Mouse (Mus musculus): ENCODE data around the gene Hoxb13. TPM values are rescaled to one million over a fixed set of nuclear protein-coding genes. Genes with fewer than 3 reads are reported as not detected.

The Hoxb13 gene
- total RNA-seq (2021) = not detected
- long read RNA-seq, experiment 1 = 0 reads
- long read RNA-seq, experiment 2 = 0 reads

- peak in 1 of 2 experiments; percentile 6 for DNase-seq (ENCODE audit: low spot score in 2 of 2)
- intact Hi-C loops (cut with DNase I) = loop anchor here (10.0 kb wide), 1 partner anchor 141 kb away; no protein-coding TSS in a partner anchor
These were observed at the start of gene Hoxb13 for GRCm38 (mm10) chr11:96193521-96194400. Gene Hoxb13, plus strand, starts transcription at chr11:96194316.

DNA sequence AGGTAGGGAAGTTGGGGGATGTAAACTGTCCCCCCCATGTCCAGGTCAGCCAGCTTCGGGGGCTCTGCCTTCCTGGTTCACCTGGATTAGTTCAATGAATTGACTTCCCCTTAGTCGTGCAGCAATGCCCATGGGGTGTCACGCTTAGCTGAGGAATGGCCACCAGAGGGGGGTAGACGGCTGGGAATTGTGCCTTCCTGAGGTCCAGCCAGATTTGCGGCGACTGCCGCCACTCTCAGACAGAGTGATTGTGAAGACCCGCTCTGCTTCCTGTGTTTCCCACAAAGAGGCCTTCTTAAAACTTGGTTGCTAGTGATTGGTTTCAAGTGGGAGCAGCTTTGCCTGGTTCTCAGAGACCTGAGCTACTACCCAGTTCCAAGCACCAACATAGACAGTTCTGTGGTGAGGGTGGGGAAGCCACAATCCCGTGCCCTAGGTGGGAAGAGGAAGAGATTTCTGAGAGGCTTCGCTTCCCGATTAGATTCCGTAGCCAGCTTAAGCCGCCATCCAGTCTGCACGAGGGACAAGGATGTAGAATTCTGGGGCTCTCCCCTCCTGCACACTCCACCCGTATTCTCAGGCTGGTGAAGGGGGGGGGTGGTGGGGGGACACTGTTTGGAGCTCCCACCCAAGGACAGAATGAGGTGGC is 48.4 kb upstream of the Hoxb13 start:
- intact Hi-C loops (cut with DNase I) = loop anchor here (2.0 kb wide), 1 partner anchor 89 kb away; no protein-coding TSS in a partner anchor
- DNase-seq (ENCODE audit: low spot score in 2 of 2) = peak; percentile 54 to 77

GRCm38 (mm10) chr11:96147471-96147870 is 46.6 kb upstream of the Hoxb13 start:
- no peak for DNase-seq (ENCODE audit: low spot score in 2 of 2)
- intact Hi-C loops (cut with DNase I) = no loop called here

- intact Hi-C loops (cut with DNase I) = no loop called here
- DNase-seq (ENCODE audit: low spot score in 2 of 2) = no peak
These were observed 29.3 kb upstream of the Hoxb13 start for GRCm38 (mm10) chr11:96164769-96165168.

DNA sequence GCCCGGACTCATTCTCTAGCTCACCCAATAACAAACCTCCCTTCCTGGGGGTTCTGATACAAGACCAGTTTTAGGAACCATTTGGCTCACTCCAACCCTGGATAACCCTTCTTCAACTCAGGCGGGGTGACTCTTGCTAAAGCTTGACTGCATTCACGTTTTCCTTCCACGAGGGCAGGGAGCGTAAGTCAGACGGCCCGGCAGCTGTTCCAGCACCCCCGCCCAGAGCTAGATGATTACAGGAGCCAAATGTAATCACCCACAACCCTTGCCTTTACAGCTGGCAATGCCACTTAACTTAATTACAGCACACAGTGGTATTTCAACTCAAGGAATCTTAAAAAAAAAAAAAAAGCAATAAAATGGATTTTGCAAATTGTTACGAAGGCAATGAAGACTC is 26.0 kb upstream of the Hoxb13 start:
- DNase-seq (ENCODE audit: low spot score in 2 of 2) = no peak
- intact Hi-C loops (cut with DNase I) = no loop called here

DNA sequence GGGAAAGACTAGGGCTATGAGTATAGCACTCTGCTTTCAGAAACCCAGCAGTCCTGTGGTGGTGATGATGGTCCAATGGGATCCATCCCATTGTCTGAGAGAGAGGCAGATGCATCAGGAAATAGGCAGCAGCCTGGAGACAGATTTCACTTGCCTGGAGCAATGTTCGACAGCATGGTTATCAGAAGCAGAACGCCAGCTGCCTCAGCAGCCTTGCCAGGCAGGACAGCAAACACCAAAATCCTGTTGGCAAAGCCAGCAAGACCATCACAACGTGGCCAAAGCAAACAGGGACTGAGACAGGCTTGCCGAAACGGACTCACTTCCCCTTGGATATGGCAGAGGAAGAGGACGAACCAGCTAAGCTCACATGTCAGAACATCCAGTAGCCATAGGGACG is 25.1 kb upstream of the Hoxb13 start:
- DNase-seq (ENCODE audit: low spot score in 2 of 2) = no peak
- intact Hi-C loops (cut with DNase I) = no loop called here

GRCm38 (mm10) chr11:96170711-96171379 is 23.3 kb upstream of the Hoxb13 start:
- DNase-seq (ENCODE audit: low spot score in 2 of 2) = no peak
- intact Hi-C loops (cut with DNase I) = no loop called here

DNA sequence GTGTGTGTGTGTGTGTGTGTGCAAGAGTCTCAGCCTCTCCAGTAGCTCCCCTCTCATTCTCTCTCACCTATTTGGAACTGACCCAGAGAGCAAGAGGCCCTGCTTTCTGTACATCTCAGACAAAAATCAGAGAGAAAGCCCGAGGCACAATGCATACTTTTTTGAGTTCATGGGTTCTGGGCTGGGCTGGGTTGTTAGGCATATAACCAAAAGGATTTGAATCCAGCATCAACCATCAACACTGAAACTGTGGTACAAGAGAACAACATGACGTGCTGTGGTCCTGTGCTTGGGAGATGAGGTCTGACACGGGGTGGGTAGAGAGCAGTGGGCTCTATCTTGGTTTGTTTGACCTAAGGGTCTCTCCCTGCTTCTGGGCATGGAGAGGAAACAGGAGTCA is 22.5 kb upstream of the Hoxb13 start:
- intact Hi-C loops (cut with DNase I) = no loop called here
- no peak for DNase-seq (ENCODE audit: low spot score in 2 of 2)

DNA sequence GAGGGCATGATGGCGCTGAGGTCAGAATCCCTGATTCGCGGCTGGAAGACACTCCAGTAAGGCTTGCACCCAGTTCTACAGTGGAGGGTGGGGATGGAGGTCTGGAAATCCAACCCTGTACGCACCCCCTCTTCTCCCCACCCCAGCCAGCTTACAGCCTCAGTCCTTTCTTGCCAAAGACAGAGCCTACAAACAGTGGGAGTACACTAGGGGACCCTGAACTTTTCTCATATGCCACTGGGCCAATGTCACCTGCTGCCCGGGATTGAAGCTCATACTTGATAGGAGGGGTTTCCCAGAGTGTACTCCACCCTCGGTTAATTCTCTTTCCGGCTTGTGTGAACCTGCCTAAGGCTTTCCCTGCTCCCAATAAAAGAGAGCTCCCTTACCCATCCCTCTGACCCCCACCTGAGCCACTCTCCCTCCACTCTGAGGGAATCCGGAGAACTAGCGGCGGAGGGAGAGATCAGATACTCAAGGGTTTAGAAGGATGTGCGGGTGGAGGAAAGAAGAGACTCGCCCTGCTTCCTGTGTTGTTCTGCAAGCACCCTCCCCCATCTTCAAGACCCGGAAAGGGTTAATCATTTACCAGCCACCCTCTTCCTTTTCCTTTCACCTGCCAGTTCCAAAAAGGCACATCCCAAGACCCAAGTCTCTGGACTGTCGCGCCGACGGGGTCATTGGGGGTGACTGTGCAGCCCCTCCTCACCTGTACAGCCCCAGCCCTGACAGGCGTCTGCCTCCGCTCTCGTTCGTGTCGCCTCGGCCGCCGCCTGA is 21.4 kb upstream of the Hoxb13 start:
- intact Hi-C loops (cut with DNase I) = no loop called here

DNA sequence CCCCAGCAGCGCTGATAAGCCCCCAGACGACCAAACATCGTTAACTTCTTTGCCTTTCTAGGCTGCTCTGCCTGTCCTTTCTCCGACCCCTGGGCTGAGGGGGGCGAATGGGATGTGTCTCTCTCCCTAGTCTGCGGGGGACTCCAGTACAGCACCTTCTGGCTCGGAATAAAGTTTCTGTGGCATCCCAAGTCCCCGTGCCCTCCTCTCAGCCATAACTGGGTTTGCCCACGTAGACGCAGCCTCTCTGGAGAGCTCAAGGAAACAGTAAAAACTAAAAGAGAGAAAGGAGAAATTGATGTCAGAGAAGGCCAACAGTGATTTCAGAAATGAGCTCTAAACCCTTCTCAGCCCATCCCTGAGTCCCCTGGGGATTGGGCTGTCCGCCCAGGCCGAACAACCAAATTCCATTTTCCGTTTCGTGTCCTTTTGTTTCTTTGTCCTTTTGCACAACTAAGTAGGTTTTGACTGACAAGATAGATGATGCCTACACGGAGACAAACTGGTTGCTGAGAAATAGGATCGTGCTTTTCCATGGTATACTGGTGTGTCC is 20.8 kb upstream of the Hoxb13 start:
- intact Hi-C loops (cut with DNase I) = no loop called here

More for the DNA sequence above, 21.4 kb upstream of the Hoxb13 start:
- DNase-seq (ENCODE audit: low spot score in 2 of 2) = no peak

GRCm38 (mm10) chr11:96174881-96175280 is 19.2 kb upstream of the Hoxb13 start:
- intact Hi-C loops (cut with DNase I) = no loop called here
- DNase-seq (ENCODE audit: low spot score in 2 of 2) = no peak

More for the DNA sequence above, 20.8 kb upstream of the Hoxb13 start:
- DNase-seq (ENCODE audit: low spot score in 2 of 2) = no peak

DNA sequence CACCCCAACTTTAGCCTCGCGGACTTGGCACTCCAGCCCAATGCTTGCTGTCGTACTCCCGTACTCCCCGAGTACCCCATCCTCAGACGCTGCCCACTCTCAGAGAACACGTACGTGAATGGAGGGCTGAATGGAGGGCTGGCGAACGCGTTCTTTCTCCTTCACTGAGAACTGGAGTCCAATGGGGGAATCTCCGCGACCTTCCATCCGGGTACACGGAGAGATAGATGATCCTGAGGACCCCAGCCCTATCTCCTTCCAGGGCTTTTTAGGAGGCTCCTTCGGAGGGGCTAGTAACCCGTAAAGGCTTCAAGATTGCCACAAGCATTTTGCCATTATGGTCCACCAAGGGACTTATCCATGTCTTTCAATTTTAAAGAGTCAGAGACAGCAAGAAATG is 18.6 kb upstream of the Hoxb13 start:
- DNase-seq (ENCODE audit: low spot score in 2 of 2) = no peak
- intact Hi-C loops (cut with DNase I) = no loop called here

- DNase-seq (ENCODE audit: low spot score in 2 of 2) = no peak
- intact Hi-C loops (cut with DNase I) = no loop called here
These were observed 18.1 kb upstream of the Hoxb13 start for GRCm38 (mm10) chr11:96175951-96176530.

DNA sequence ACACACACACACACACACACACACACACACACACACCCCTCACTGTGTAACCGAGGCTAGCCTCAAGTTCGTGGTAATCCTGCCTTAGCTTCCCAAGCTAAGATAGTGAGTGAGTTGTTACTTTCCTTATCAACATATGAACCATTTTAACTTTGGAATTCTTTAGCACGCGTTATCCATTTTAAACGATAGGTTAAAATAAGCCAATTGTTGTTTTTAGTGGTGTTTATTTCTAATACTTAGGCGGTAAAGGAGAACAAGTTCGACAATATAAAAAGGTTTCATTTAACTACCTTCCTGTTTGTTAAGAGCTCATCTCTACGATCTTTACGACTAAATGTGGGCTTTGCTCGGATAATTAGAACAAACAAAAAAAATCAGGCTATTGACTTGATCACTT is 17.3 kb upstream of the Hoxb13 start:
- intact Hi-C loops (cut with DNase I) = no loop called here
- no peak for DNase-seq (ENCODE audit: low spot score in 2 of 2)

GRCm38 (mm10) chr11:96177546-96178174 is 16.5 kb upstream of the Hoxb13 start:
- no peak for DNase-seq (ENCODE audit: low spot score in 2 of 2)
- intact Hi-C loops (cut with DNase I) = no loop called here

DNA sequence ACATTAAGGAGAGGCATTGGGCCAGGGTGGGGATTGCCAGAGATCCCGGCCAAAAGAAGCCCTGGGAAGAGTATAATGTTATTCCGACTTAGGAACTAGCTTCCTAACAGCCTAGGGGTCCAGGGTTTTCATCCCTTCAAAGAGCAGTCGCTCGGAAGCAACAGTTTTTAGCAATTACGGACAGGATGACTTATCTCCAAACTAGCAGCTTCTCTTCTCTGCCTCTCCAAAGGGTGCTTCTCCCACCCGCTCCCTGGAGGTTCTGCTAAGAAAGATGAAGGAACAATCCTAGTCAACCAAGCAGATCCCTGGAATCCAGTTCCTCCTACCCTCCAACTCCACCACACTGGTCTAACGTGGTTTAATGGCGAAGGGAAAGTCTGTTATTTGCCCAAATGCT is 15.8 kb upstream of the Hoxb13 start:
- intact Hi-C loops (cut with DNase I) = no loop called here
- no peak for DNase-seq (ENCODE audit: low spot score in 2 of 2)

DNA sequence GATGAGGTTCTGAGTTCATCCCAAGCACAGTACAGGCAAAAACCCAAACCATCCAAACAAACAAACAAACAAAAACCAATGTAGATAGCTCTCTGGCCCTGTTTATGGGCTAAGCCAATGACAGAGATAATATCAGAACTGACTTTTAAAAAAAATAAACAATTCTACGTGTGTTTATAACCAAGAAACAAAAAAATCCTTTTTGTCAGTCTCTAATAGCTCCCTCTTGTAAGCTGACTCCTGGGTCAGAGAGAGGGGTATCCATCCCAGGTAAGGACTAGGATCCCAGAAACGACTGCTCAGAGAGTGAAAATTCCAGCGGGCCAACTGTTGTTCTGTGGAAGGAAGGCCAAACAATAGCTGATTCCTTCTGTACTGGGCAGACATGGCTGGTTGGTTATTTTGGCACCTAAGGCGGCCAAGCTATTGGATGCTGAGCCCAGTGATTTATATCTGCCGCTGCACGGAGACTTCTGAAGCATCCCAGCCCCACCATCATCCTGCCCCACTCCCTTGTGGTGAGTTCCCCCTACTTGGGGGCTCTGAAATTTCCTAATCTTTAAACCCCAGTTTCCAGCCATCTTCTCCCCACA is 15.1 kb upstream of the Hoxb13 start:
- no peak for DNase-seq (ENCODE audit: low spot score in 2 of 2)
- intact Hi-C loops (cut with DNase I) = no loop called here

- intact Hi-C loops (cut with DNase I) = no loop called here
- no peak for DNase-seq (ENCODE audit: low spot score in 2 of 2)
These were observed 13.1 kb upstream of the Hoxb13 start for GRCm38 (mm10) chr11:96181061-96181460.
